Mouse (Mus musculus) spleen, postnatal 36 days (tissue): Measurements from ENCODE around the gene Xlr5a.
A peak's percentile ranks its signal among the peaks of the same experiment; 100 is the strongest.
"Not testable (repeated sequence)": the region's sequence is repeated elsewhere in the genome, so short reads cannot be mapped to it uniquely, and the experiment has no call there.

Experiments
- DNase-seq, 2 experiments: peaks; one replicate each; pipeline ENCODE4 v3.0.0; 2022; ENCODE audit warnings: low spot score in 2 of 2, mixed read lengths in 1 of 2

Gene Xlr5a

GRCm38 (mm10) chrX:73148496-73148895, 144.3 kb downstream of the Xlr5a start, which contains the start of gene Xlr5b:
Gene Xlr5b (plus strand): TSS chrX:73148796.
- DNase-seq = not testable (repeated sequence)

GRCm38 (mm10) chrX:73143218-73143618, 149.6 kb downstream of the Xlr5a start:
- DNase-seq = not testable (repeated sequence)

DNA sequence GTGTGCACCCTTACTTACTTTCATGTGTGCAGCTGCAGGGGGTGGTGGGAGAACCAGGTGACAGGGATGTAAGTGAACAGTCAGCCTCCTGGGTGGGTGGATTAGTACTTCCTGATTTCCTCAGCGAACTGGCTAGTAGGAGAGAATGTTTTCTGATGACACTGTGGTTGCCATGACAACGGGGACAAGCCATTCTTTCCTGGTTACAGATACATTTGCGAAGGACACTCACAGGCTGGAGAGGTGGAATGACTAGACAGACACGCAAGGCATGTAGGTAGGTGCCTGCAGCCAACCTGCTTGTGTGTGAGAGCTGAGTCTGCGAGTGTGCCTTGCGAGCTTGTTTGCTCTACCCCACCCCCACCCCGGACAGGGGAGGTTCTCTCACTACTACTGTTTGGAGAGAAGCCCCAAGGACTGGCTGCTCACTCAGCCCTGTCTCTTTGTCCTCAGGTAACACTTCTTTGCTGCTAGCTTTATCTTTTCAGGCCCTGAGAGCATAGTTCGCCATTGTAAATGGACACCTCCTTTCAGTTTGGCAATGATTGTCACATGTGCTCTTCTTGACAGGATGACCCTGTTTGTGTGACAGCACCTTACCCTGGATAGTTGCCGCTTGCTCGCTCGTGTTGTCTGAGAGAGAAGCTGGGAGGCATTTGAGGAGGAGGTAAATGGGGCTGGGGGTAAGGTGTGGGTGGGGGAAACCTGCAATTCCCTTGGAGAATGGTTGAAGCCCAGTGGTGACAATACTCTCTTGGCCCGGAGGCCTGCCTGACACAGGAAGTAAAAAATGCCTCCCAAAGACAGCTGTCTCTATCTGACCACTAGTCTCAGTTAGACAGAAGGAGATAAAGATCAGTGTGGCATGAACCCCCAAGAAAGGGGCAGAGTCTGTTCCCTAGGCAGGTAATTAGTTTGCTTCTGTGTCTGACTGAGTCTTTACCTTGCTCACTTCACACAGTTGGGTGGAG, 169.6 kb downstream of the Xlr5a start:
- DNase-seq = not testable (repeated sequence)

- not testable (repeated sequence) for DNase-seq
Observed at GRCm38 (mm10) chrX:73116747-73117146, 176.0 kb downstream of the Xlr5a start, which contains the start of gene Gm14685. Gene Gm14685 (plus strand): TSS chrX:73117047.

GRCm38 (mm10) chrX:73096941-73097508, 195.8 kb downstream of the Xlr5a start, which contains the start of gene Xlr3a:
Gene Xlr3a (minus strand): TSS chrX:73097095.
- DNase-seq = not testable (repeated sequence)

GRCm38 (mm10) chrX:73082267-73083055, 210.3 kb downstream of the Xlr5a start, which contains the start of gene Xlr4a:
Gene Xlr4a (minus strand): TSS chrX:73082478.
- peak in 1 of 2 experiments; percentile 5 for DNase-seq

DNA sequence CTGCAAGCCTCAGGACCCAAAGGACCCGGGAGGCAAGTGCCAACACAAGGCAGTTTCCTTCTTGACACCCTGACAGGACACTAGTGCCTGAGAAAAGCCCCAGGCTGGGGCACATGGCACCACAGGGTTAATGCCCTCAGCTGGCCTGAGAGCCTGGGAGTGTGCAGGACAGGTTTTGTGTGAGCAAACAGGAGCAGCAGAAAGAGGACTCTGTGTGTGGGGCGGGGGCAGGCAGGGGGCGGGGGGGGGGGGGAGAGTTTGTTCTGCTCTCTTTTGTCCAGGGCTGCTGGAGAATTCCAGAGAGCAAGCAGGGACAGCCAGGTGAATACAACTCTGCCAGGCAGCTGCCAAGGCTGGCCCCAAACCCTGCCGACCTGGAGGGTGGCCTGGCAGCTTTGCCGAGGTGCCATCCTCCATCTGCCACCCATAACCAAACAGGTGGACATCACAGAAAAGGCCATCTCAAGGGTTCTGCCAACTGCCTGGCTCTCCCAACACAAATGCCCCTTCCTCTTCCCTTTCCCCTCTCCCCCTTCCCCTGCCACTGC, 225.9 kb downstream of the Xlr5a start:
- DNase-seq = not testable (repeated sequence)

DNA sequence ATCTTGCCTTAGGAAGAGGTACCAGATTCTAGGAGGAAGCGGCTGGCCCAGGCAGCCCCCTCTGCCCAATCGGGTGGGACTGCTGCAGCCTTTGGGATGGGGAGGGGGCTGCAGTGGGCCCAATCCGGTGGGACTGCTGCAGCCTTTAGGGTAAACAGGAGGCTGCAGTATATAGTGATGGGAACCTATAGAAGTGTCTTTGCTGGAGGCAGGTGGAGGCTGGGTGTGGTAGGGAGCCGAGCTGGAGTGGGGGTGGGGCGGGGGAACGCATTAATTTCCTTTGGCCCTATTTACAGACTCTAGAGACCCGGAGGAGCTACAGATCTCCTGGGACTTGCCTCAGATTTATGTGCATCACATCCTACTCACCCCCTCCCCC, 228.4 kb downstream of the Xlr5a start, which contains the start of gene Pnma3:
TSS of gene Pnma3 (plus strand) at position 373 of the 379 bp plus-strand sequence.
- DNase-seq = no peak

- no peak for DNase-seq
Observed at GRCm38 (mm10) chrX:73063512-73064414, 229.0 kb downstream of the Xlr5a start.

- no peak for DNase-seq
Observed at GRCm38 (mm10) chrX:73062323-73062722, 230.5 kb downstream of the Xlr5a start.

DNA sequence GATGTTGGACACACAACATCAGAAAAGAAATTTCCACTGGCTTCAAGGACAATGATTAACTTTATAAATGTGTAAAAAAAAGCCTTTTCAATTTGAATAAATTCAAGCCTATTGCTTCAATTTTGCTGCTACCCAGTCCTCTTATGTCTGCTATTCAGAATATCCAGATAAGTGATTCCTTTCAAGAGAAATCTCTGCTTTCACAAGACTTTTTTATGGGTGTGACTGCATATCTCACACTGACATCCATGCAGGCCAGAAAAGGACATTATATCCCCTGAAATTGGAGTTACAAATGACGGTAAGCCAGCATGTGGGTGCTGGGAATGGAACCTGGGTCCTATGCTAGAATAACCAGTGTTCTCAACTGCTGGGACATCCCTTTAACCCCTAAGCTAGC, 231.2 kb downstream of the Xlr5a start:
- DNase-seq = no peak
